Mouse (Mus musculus): ENCODE measurements around the gene Grk1. TPM values are rescaled to one million over a fixed set of nuclear protein-coding genes. Genes with fewer than 3 reads are reported as not detected.

The Grk1 gene
- polyA plus RNA-seq, 1 experiment from 2014 or later, result not detected

DNA sequence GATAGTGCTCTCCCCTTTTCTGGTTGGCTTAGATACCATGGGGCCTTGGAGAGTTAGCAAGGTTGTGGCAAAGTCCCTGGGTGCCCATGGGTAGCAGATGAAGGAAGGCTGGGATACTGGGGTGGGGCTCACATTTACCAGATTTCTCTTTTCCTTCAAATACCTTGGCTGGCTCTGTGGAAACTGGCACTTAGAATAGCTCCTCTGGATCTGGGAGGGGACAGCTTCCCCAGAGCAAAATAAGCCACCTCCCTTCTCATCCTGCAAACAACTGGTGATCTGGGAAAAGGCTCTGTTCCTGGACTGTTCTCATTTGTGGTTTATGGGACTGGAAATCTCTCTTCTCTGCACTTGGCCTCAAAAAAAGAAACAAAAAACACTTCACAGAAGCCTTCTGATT is 26.0 kb downstream of the Grk1 start:
- Histone ChIP-seq H3K4me1 (peaks cover 8% of the 10 kb centered on the region), H3K4me2 (no peak overlapping the region), H3K9ac (no peak overlapping the region), H3K27ac (no peak overlapping the region), H3K4me3 (no peak overlapping the region), H3K9me3 (no peaks in the 10 kb centered on the region), H3K27me3 (peaks cover 24% of the 10 kb centered on the region), H3K36me3 (no peaks in the 10 kb centered on the region)
- no peak for ATAC-seq (ENCODE audit: insufficient number of reproducible peaks, low FRiP score, low TSS enrichment, low read depth)

DNA sequence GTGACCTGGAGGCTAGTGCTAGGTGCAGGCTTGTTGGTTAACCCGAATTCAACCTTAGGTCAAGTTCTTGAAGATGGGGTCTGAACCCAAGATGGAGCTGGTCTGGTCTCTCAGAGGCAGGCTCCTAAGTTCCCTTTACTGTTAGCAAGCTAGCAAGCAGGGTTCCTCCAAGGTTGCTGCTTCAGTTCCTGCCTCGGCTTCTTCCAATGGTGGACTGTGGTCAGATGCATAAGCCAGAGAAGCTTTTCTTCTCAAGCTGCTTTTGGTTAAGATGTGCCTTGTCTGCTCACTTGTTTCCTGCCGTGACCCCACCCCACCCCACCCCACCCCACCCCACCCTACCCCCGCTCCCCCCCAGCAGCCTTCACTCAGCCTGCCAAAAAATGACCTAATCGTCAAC is 28.2 kb downstream of the Grk1 start:
- Histone ChIP-seq H3K27ac (no peak overlapping the region), H3K9me3 (no peaks in the 10 kb centered on the region), H3K36me3 (no peaks in the 10 kb centered on the region), H3K27me3 (peaks cover 37% of the 10 kb centered on the region), H3K4me1 (peaks cover 8% of the 10 kb centered on the region), H3K9ac (no peak overlapping the region), H3K4me2 (no peak overlapping the region), H3K4me3 (no peak overlapping the region)
- WGBS, result 69% methylated on average over 5 of the region's 5 CpGs
- ATAC-seq (ENCODE audit: insufficient number of reproducible peaks, low FRiP score, low TSS enrichment, low read depth), result no peak

GRCm38 (mm10) chr8:13434889-13435288 is 30.0 kb downstream of the Grk1 start, which contains the start of gene Tmem255b:
Gene Tmem255b, plus strand, starts transcription at chr8:13435189.
- 20% methylated on average over 10 of the region's 10 CpGs for WGBS
- Histone ChIP-seq H3K9me3 (no peaks in the 10 kb centered on the region), H3K36me3 (no peaks in the 10 kb centered on the region), H3K27ac (no peak within 1 kb of the TSS), H3K9ac (no peak within 1 kb of the TSS), H3K4me1 (peaks cover 8% of the 10 kb centered on the region), H3K4me2 (no peak within 1 kb of the TSS), H3K27me3 (peaks cover 37% of the 10 kb centered on the region), H3K4me3 (no peak within 1 kb of the TSS)
- no peak for ATAC-seq (ENCODE audit: insufficient number of reproducible peaks, low FRiP score, low TSS enrichment, low read depth)

GRCm38 (mm10) chr8:13436052-13436451 is 31.2 kb downstream of the Grk1 start:
- 15% methylated on average over 8 of the region's 8 CpGs for WGBS

DNA sequence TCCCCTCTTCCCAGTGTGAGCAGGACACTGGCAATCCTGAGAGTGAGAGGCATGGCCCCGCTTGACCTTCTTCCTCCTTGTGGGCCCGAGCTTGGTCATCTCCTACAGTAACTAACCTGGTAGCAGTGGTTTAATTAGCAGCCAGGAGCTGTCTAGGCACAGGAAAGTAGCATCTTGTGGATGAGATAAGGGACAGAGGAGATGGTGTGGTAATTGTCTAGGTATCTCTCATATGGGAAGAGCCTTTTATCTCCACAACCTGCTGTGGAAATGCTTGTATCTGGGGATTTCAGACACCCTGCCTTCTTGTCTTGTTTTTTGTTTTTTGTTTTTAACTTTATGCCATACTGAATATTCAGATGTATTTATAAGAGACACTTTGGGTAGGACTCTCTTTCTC is 32.6 kb downstream of the Grk1 start:
- no peak for ATAC-seq (ENCODE audit: insufficient number of reproducible peaks, low FRiP score, low TSS enrichment, low read depth)

More at GRCm38 (mm10) chr8:13436052-13436451, 31.2 kb downstream of the Grk1 start:
- no peak overlapping the region for H3K9ac ChIP-seq
- no peak overlapping the region for H3K4me2 ChIP-seq
- no peak overlapping the region for H3K4me3 ChIP-seq
- peaks cover 37% of the 10 kb centered on the region for H3K27me3 ChIP-seq
- H3K4me1 ChIP-seq, result 0 out of 2 replicates have a peak, but pooled peaks cover 3% of the 10 kb centered on the region
- ATAC-seq (ENCODE audit: insufficient number of reproducible peaks, low FRiP score, low TSS enrichment, low read depth), result no peak
- H3K27ac ChIP-seq, result no peak overlapping the region
- no peaks in the 10 kb centered on the region for H3K9me3 ChIP-seq
- no peaks in the 10 kb centered on the region for H3K36me3 ChIP-seq

GRCm38 (mm10) chr8:13442152-13442551 is 37.3 kb downstream of the Grk1 start:
- H3K27ac ChIP-seq, result no peak overlapping the region
- no peak overlapping the region for H3K4me2 ChIP-seq
- no peaks in the 10 kb centered on the region for H3K4me1 ChIP-seq
- H3K9me3 ChIP-seq, result no peaks in the 10 kb centered on the region
- H3K27me3 ChIP-seq, result peaks cover under 1% of the 10 kb centered on the region; the same call in 1 of the 2 replicates
- no peak overlapping the region for H3K4me3 ChIP-seq
- H3K9ac ChIP-seq, result no peak overlapping the region
- no peak for ATAC-seq (ENCODE audit: insufficient number of reproducible peaks, low FRiP score, low TSS enrichment, low read depth)
- WGBS, result 89% methylated on average over 2 of the region's 2 CpGs
- H3K36me3 ChIP-seq, result no peaks in the 10 kb centered on the region

More for the DNA sequence above, 32.6 kb downstream of the Grk1 start:
- Histone ChIP-seq H3K27me3 (peaks cover 37% of the 10 kb centered on the region), H3K9ac (no peak overlapping the region), H3K4me1 (0 out of 2 replicates have a peak, but pooled peaks cover 3% of the 10 kb centered on the region), H3K36me3 (no peaks in the 10 kb centered on the region), H3K4me3 (no peak overlapping the region), H3K27ac (no peak overlapping the region), H3K4me2 (no peak overlapping the region), H3K9me3 (no peaks in the 10 kb centered on the region)
- WGBS, result 79% methylated on average over 2 of the region's 2 CpGs

DNA sequence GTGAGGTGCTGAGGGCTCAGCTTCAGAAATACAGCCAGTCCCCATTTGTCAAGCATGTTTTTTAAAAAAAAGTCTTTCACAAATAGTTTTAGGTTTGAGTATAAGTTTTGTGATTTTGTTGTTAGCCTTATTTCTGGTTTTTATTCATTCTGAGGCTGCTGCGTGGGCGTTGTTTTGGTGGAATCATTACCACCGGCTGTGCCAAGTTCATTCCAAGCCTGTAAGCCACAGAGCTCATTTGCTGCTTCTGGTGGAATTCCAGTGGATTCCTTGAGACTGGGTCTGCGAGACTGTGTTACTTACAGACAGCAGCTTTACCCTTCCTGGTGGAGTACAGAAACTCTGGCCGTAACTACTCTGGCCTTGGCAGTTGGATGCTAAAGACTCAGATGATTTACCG is 41.6 kb downstream of the Grk1 start:
- Histone ChIP-seq H3K4me2 (no peak overlapping the region), H3K27me3 (no peaks in the 10 kb centered on the region), H3K36me3 (no peaks in the 10 kb centered on the region), H3K4me3 (no peak overlapping the region), H3K9me3 (no peaks in the 10 kb centered on the region), H3K4me1 (no peaks in the 10 kb centered on the region), H3K27ac (no peak overlapping the region), H3K9ac (no peak overlapping the region)
- 78% methylated on average over 6 of the region's 6 CpGs for WGBS
- no peak for ATAC-seq (ENCODE audit: insufficient number of reproducible peaks, low FRiP score, low TSS enrichment, low read depth)

DNA sequence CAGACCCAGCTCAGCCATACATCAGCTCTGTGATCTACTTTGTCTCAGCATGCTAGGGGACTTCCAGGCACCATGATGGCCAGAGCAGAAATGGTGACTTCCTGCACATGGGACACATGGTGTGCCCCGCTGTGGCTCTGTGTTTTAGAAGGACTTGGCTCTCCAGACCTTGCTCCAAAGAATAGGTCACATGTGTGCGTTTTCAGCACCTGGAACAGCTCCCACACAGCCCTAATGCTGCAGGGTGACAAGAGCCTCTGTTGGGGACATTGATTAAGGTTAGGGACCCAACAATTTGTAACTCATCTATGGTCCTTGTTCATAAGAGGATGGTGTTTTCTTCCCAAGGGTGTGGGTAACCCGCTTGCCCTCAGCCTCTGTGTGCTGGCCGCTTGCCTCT is 43.3 kb downstream of the Grk1 start:
- Histone ChIP-seq H3K27me3 (no peaks in the 10 kb centered on the region), H3K4me2 (no peak overlapping the region), H3K4me1 (no peaks in the 10 kb centered on the region), H3K9me3 (no peaks in the 10 kb centered on the region), H3K4me3 (no peak overlapping the region), H3K9ac (no peak overlapping the region), H3K36me3 (no peaks in the 10 kb centered on the region), H3K27ac (no peak overlapping the region)
- ATAC-seq (ENCODE audit: insufficient number of reproducible peaks, low FRiP score, low TSS enrichment, low read depth), result no peak
- WGBS, result 52% methylated on average over 4 of the region's 4 CpGs

DNA sequence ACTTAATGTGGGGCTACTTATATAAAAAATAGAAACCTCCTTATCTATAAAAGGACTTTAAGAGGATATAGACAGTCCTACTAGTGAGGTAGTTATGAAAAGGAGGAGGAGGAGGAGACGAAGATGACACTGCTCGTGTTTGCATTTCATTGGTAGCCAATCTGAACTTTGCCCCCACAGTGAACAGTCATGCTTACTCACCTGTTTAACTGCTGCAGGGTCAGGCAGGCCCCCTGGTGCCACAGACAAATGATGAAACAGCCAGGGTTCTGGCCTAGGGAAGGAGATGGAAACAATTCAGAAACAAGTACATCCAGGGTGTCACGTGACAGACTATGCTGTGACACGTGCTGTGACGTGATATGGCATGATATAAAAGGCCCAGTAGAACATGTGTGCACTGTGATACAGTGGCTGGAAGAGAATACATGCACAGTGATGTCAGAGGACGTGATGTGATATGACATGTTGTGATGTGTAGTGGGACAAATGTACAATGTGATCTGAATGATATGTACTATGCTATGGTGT is 46.9 kb downstream of the Grk1 start:
- Histone ChIP-seq H3K9ac (no peak overlapping the region), H3K4me2 (no peak overlapping the region), H3K4me1 (peaks cover 6% of the 10 kb centered on the region; the same call in 1 of the 2 replicates), H3K27me3 (no peaks in the 10 kb centered on the region), H3K9me3 (no peaks in the 10 kb centered on the region), H3K36me3 (no peaks in the 10 kb centered on the region), H3K27ac (no peak overlapping the region), H3K4me3 (no peak overlapping the region)
- WGBS, result 72% methylated on average over 6 of the region's 6 CpGs
- no peak for ATAC-seq (ENCODE audit: insufficient number of reproducible peaks, low FRiP score, low TSS enrichment, low read depth)

DNA sequence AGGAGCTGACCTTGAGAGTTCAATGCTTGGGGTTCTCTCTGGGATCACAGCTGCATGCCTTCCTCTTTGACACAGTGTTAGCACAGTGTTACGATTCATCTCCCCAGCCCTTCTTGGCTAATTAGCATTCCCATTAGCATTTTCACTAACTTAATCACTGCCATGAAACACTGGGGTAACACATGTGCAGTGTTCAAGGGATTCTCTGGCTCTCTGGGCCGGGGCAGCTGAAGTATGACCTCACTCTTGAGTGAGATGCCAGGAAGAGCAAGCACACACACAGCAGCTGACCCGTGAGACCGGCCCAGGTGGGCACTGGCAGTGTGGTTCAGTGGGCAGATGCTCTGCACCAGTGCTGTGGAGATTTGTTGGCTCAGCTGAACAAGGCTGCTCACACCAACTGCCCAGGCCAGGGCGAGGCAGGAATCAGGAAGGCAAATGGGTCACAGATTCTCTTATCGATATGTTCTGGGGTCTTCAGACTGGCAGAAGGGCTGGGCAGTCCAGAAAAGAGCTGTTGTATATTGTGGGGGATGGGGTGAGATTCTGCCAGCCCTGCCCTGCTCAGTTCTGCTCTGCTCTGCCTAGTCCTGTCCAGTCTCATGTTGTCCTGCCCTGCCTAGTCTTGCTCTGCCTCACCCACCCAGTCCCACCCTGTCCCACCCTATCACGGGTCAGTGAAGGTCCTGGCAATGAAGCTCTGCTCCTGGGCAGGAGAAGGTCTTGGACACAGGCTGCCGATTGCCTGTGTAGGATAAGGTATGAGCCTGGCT is 49.6 kb downstream of the Grk1 start:
- peaks cover 6% of the 10 kb centered on the region; the same call in 1 of the 2 replicates for H3K4me1 ChIP-seq
- H3K36me3 ChIP-seq, result no peaks in the 10 kb centered on the region
- H3K4me3 ChIP-seq, result no peak overlapping the region
- H3K27me3 ChIP-seq, result no peaks in the 10 kb centered on the region
- H3K9ac ChIP-seq, result no peak overlapping the region
- ATAC-seq (ENCODE audit: insufficient number of reproducible peaks, low FRiP score, low TSS enrichment, low read depth), result no peak
- no peaks in the 10 kb centered on the region for H3K9me3 ChIP-seq
- H3K27ac ChIP-seq, result no peak overlapping the region
- H3K4me2 ChIP-seq, result no peak overlapping the region
- 72% methylated on average over 8 of the region's 8 CpGs for WGBS

DNA sequence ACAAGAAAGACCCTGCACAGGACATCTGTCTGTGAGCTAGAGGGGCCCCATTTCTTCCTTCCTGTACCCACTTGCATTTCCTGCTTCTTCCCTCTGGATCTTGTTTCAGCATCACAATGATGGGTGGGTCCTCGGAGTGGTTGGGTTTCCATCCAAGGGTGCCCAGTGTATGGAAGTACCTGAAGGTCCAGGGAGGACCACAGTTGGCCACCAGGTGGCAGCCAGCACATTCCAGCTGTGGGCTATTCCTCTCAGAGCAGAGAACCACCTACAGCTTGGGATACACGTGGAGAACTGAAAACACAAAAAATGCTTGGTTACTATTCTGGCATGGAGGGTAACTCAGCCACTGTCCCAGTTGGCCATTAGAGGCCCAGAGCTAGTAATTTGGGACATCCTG is 50.4 kb downstream of the Grk1 start:
- Histone ChIP-seq H3K4me1 (peaks cover 6% of the 10 kb centered on the region; the same call in 1 of the 2 replicates), H3K27ac (no peak overlapping the region), H3K4me3 (no peak overlapping the region), H3K27me3 (no peaks in the 10 kb centered on the region), H3K36me3 (no peaks in the 10 kb centered on the region), H3K9ac (no peak overlapping the region), H3K4me2 (no peak overlapping the region), H3K9me3 (no peaks in the 10 kb centered on the region)
- ATAC-seq (ENCODE audit: insufficient number of reproducible peaks, low FRiP score, low TSS enrichment, low read depth), result no peak
- WGBS, result 32% methylated on average over 2 of the region's 2 CpGs

- Histone ChIP-seq H3K36me3 (no peaks in the 10 kb centered on the region), H3K4me2 (no peak overlapping the region), H3K27me3 (no peaks in the 10 kb centered on the region), H3K4me1 (peaks cover 6% of the 10 kb centered on the region; the same call in 1 of the 2 replicates), H3K4me3 (no peak overlapping the region), H3K27ac (no peak overlapping the region), H3K9me3 (no peaks in the 10 kb centered on the region), H3K9ac (no peak overlapping the region)
- 95% methylated on average over 4 of the region's 4 CpGs for WGBS
- no peak for ATAC-seq (ENCODE audit: insufficient number of reproducible peaks, low FRiP score, low TSS enrichment, low read depth)
Measured at GRCm38 (mm10) chr8:13459431-13459830, 54.5 kb downstream of the Grk1 start.

Data from limb, embryonic 15.5 days (tissue).